Mouse (Mus musculus) brain, embryonic 14.5 days (tissue): ENCODE measurements at regions not wholly inside any gene's neighbourhood (a gene's known extent, or its start where the extent isn't known, plus 50 kb on each side); places are given as distances from the start of the nearest gene placed in this dataset.

Experiments
- CTCF ChIP-seq: fragments of 200-500 bp; IDR thresholded peaks from 2 replicates; pipeline ENCODE4 v1.5.1; 2012; ENCODE audit warnings: inconsistent platforms, mild to moderate bottlenecking, moderate library complexity, borderline replicate concordance; ENCODE audit not compliant: insufficient read depth, insufficient read length; ENCODE audit errors: extremely low read depth
- POLR2A ChIP-seq: fragments of 200-500 bp; IDR thresholded peaks from 2 replicates; pipeline ENCODE4 v1.6.1; 2012; ENCODE audit warnings: mild to moderate bottlenecking, inconsistent platforms, borderline replicate concordance; ENCODE audit not compliant: poor library complexity, insufficient read depth, insufficient read length, severe bottlenecking; ENCODE audit errors: extremely low read depth

DNA sequence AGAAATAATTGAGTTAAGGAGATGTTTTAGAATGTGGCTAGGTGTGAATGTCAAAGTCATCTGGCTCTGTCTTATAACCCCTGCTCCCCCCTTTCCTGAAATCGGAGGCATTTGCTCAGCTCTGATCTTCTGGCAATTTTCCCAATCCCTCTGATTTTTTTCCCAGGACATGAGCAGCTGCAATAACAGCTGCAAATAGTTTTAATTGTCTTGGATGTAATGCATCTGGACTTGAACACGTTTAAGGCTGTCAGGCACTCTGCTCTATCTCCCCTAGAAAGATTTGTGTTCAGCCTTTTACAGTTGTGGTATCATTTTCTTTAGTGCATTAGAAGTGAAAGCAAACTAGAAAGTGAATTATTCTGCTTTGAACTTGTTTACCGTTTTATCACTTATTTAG, 246.3 kb upstream of the Fam92a start:
- TF ChIP-seq CTCF: no peak
- no peak for TF ChIP-seq POLR2A
